Mouse (Mus musculus) testis, adult 10 weeks (tissue): ENCODE measurements around the gene Cd59b. TPM values are rescaled to one million over a fixed set of nuclear protein-coding genes. Genes with fewer than 3 reads are reported as not detected.

ENCODE experiments used
- polyA plus RNA-seq: library from polyadenylated mRNA; stranded (reverse); fragments of 350-450 nt; fragmentation: Illumina TruSeq; extraction: RNeasy Lipid Tissue Mini Kit (QIAGEN cat#74804); gene quantifications from one replicate; pipeline ENCODE4 v1.2.3, GENCODE M21; 2014; ENCODE audit warnings: low read depth, low replicate concordance

Cd59b gene
- 46.2 TPM for polyA plus RNA-seq

GRCm38 (mm10) chr2:104069704-104070185 lies at the start of gene Cd59b:
TSS of gene Cd59b (plus strand) at chr2:104069849.

DNA sequence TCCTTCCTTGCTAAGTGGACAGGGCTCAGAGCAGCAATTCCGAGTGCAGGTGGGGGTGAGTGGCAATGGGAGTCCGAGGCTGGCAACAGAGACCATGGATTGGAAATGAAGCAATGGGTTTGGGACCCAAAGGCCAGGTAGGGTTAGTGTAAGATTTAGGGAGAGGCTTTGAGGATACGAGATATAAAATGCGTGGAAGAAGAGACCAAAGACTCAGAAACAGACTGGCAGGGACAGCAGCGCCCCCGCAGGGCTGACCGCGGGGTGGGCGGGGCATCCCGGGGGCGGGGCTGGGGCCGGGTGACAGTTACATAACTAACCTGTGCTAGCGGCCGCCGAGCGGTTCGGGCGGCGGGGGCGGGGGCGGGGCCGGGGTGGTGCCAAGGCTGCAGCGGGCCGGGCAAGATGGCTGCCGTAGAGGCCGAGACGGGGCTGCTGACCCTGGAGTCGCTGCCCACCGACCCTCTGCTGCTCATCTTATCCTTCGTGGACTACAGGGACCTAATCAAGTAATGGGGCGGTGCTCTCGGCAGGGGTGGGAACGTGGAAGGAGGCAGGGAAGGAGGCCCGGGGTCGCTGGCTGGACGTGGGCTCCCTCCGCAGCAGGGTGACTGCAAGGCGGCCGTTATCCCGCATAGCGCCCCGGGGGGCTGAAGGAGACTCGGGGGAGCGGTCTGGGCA lies 42.1 kb upstream of the Cd59b start, which contains the start of gene Fbxo3:
Gene Fbxo3 (plus strand): TSS at position 264 of the 681 bp plus-strand sequence.

DNA sequence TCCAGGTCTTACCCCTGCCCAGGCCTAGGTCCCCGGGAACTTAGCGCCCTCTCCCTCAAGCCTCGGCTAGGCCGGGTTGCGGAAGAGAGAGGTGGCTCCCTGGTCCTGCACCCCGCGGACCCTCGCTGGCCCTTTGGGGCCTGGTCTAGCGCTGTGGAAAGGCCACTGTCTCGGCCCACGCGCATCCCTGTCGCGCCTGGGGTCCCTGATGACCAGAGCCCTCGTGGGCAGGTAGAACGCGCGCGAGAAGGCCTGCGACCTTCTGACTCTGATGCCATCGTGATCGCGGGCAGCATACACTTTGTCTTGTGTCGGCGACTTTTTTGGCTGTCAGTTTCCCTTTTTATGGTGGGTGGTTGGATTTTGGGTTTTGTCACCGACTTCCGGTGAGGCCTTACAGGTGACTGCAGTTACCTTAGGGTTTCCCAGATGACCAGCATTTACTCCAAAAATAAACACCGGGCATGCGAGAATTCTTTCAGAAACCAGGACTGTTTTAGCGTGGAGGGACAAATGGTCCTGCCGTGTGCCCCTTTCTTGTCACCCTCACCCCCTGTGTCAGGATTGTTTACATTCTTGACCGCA lies 41.4 kb upstream of the Cd59b start, which contains the start of gene 4931422A03Rik:
Gene 4931422A03Rik (minus strand): TSS at position 223 of the 585 bp plus-strand sequence.

GRCm38 (mm10) chr2:104065526-104065925 lies 4.1 kb upstream of the Cd59b start, which contains the start of gene Gm10912:
TSS of gene Gm10912 (plus strand) at chr2:104065826.

GRCm38 (mm10) chr2:104068450-104068849 lies 1.2 kb upstream of the Cd59b start, which contains the start of gene Gm10799:
TSS of gene Gm10799 (minus strand) at chr2:104068550.

DNA sequence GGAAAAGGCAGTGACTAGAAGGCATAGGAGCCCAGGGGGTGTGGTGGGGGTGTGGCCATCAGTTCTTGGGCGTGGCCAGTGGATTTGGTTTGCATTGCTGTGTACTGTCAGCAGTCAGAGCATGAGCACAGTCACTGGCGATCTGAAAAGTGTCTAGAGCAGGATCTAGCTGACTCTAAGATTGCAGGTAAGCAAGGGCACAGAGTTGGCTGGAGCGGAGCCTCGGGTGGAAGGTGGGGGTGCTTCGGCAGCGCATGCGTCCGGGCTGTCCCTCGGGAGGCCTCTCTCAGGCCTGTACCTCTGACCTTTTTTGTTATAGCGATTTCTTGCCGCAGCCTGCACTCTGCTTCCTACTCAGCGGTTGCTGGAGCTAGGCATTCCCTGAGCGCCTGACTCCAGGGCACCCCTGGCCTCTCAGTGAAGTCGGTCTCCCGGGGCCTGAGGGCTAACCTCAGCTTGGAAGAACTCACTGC lies 26.1 kb downstream of the Cd59b start, which contains the start of gene Cd59a:
Gene Cd59a (plus strand): TSS at position 61 of the 473 bp plus-strand sequence.

GRCm38 (mm10) chr2:104122505-104123378 lies 53.1 kb downstream of the Cd59b start, which contains the start of gene A930018P22Rik:
TSS of gene A930018P22Rik (plus strand) at chr2:104122769.

Other genes starting within 250 kb of the Cd59b start
- 5.4 TPM for gene Lmo2, start 111.9 kb upstream of the Cd59b start, polyA plus RNA-seq
- gene Fbxo3, start 42.1 kb upstream of the Cd59b start, polyA plus RNA-seq: 97.1 TPM
- 11.6 TPM for gene 4931422A03Rik, start 41.5 kb upstream of the Cd59b start, polyA plus RNA-seq
- gene Gm10912, start 4.0 kb upstream of the Cd59b start, polyA plus RNA-seq: 0.20 TPM
- gene Gm10799, start 1.3 kb upstream of the Cd59b start, polyA plus RNA-seq: not detected
- 36.0 TPM for gene Cd59a, start 26.0 kb downstream of the Cd59b start, polyA plus RNA-seq
- gene A930018P22Rik, start 52.9 kb downstream of the Cd59b start, polyA plus RNA-seq: 0.94 TPM